Comparison of ENCODE assay signal across 8 mouse cellular contexts in genomic region chr6:88196054-88196732, GRCm38 (mm10). TPM values are rescaled to one million over a fixed set of nuclear protein-coding genes. Genes with fewer than 3 reads are reported as not detected.
DNase-seq lines count a peak whose midpoint lies in the region; ATAC-seq and TF ChIP-seq lines count a peak whose summit lies in the region.

No protein-coding gene starts in this region.

- peak overlapping the region; percentile 39 for H3K9ac ChIP-seq in lung, postnatal 0 days (replicated peaks; ENCODE audit: low read depth)
- H3K9ac ChIP-seq in heart, embryonic 11.5 days (ENCODE audit: low read depth, low read length): peak overlapping the region; percentile 69
- H3K9ac ChIP-seq in liver, embryonic 13.5 days: peak overlapping the region; percentile 36; the same call in 1 of the 2 replicates
- no peak overlapping the region for H3K9ac ChIP-seq in stomach, postnatal 0 days (ENCODE audit: low read length)

- H3K4me2 ChIP-seq in lung, postnatal 0 days (replicated peaks; ENCODE audit: low read depth, low read length): peak overlapping the region; percentile 69
- H3K4me2 ChIP-seq in heart, embryonic 11.5 days: peak overlapping the region; percentile 71
- peak overlapping the region; percentile 73 for H3K4me2 ChIP-seq in liver, embryonic 13.5 days
- peak overlapping the region; percentile 52 for H3K4me2 ChIP-seq in stomach, postnatal 0 days (replicated peaks; ENCODE audit: low read depth)

- H3K4me3 ChIP-seq in lung, postnatal 0 days (ENCODE audit: low read depth, low read length): peak overlapping the region; percentile 52
- H3K4me3 ChIP-seq in heart, embryonic 11.5 days (ENCODE audit: low read depth, low read length): peak overlapping the region; percentile 47
- peak overlapping the region; percentile 58 for H3K4me3 ChIP-seq in liver, embryonic 13.5 days (replicated peaks)
- H3K4me3 ChIP-seq in stomach, postnatal 0 days (ENCODE audit: low read depth, low read length): peak overlapping the region; percentile 35

- DNase-seq in lung, postnatal 0 days (ENCODE audit: low spot score): no peak
- no peak for DNase-seq in lung, postnatal 36 days
- no peak for DNase-seq in liver, embryonic 13.5 days
- DNase-seq in stomach, postnatal 0 days (ENCODE audit: low spot score): no peak
- DNase-seq in left cerebral cortex, adult 9 months (ENCODE audit: low spot score in 2 of 2): no peak
- no peak for DNase-seq in cerebellum, adult 18-20 months
- DNase-seq in thymus, postnatal 14 days: no peak

- no peaks in the 10 kb centered on the region for H3K9me3 ChIP-seq in lung, postnatal 0 days (ENCODE audit: low read length)
- no peaks in the 10 kb centered on the region for H3K9me3 ChIP-seq in heart, embryonic 11.5 days (replicated peaks; ENCODE audit: control insufficient read depth, low read length)
- no peaks in the 10 kb centered on the region for H3K9me3 ChIP-seq in liver, embryonic 13.5 days (replicated peaks)
- H3K9me3 ChIP-seq in stomach, postnatal 0 days (ENCODE audit: control insufficient read depth, low read length): no peaks in the 10 kb centered on the region

- no peak for ATAC-seq in lung, postnatal 0 days
- ATAC-seq in heart, embryonic 11.5 days (replicated peaks; ENCODE audit: insufficient number of reproducible peaks, low FRiP score, low TSS enrichment): no peak
- ATAC-seq in liver, embryonic 13.5 days (ENCODE audit: low read depth): no peak
- ATAC-seq in stomach, postnatal 0 days (ENCODE audit: low FRiP score, low TSS enrichment): no peak

- 0 out of 2 replicates have a peak overlapping the region, but pooled peaks have one; percentile 77 for H3K27ac ChIP-seq in lung, postnatal 0 days (ENCODE audit: low read length)
- H3K27ac ChIP-seq in heart, embryonic 11.5 days (ENCODE audit: low read depth, low read length): no peak overlapping the region
- no peak overlapping the region for H3K27ac ChIP-seq in liver, embryonic 13.5 days
- no peak overlapping the region for H3K27ac ChIP-seq in stomach, postnatal 0 days (replicated peaks)

- no peak for TF ChIP-seq EP300 in lung, postnatal 0 days (IDR thresholded peaks at IDR 0.05)
- TF ChIP-seq EP300 in stomach, postnatal 0 days (optimal IDR thresholded peaks at IDR 0.05): no peak

- WGBS in lung, postnatal 0 days: 14% methylated on average over 33 of the region's 33 CpGs
- 5% methylated on average over 33 of the region's 33 CpGs for WGBS in heart, embryonic 11.5 days (ENCODE audit: insufficient replicate concordance)
- WGBS in liver, embryonic 13.5 days (ENCODE audit: insufficient replicate concordance): 11% methylated on average over 33 of the region's 33 CpGs
- 13% methylated on average over 33 of the region's 33 CpGs for WGBS in stomach, postnatal 0 days

- no peaks in the 10 kb centered on the region for H3K36me3 ChIP-seq in lung, postnatal 0 days (ENCODE audit: insufficient read depth, low read length)
- H3K36me3 ChIP-seq in heart, embryonic 11.5 days (ENCODE audit: control insufficient read depth, insufficient read depth, low read length): no peaks in the 10 kb centered on the region
- no peaks in the 10 kb centered on the region for H3K36me3 ChIP-seq in liver, embryonic 13.5 days
- H3K36me3 ChIP-seq in stomach, postnatal 0 days (ENCODE audit: control insufficient read depth, insufficient read depth, low read length): no peaks in the 10 kb centered on the region

- H3K4me1 ChIP-seq in lung, postnatal 0 days (ENCODE audit: insufficient read depth, low read depth, low read length): peaks cover 23% of the 10 kb centered on the region; the same call in 1 of the 2 replicates
- H3K4me1 ChIP-seq in heart, embryonic 11.5 days (ENCODE audit: control insufficient read depth, insufficient read depth, low read length): peaks cover 20% of the 10 kb centered on the region
- peaks cover 67% of the 10 kb centered on the region for H3K4me1 ChIP-seq in liver, embryonic 13.5 days (replicated peaks)
- H3K4me1 ChIP-seq in stomach, postnatal 0 days (replicated peaks; ENCODE audit: control insufficient read depth, insufficient read depth): peaks cover 4% of the 10 kb centered on the region

- TF ChIP-seq CTCF in lung, postnatal 0 days (IDR thresholded peaks at IDR 0.05): no peak
- no peak for TF ChIP-seq CTCF in stomach, postnatal 0 days (IDR thresholded peaks at IDR 0.05; ENCODE audit: low read depth)

- H3K27me3 ChIP-seq in lung, postnatal 0 days (replicated peaks; ENCODE audit: insufficient read depth, low read length): peaks cover 89% of the 10 kb centered on the region
- H3K27me3 ChIP-seq in heart, embryonic 11.5 days (ENCODE audit: control insufficient read depth, insufficient read depth, low read length): peaks cover 95% of the 10 kb centered on the region
- H3K27me3 ChIP-seq in liver, embryonic 13.5 days: peaks cover 100% of the 10 kb centered on the region
- peaks cover 44% of the 10 kb centered on the region for H3K27me3 ChIP-seq in stomach, postnatal 0 days (ENCODE audit: control insufficient read depth, insufficient read depth, low read length)

RNA-seq across cellular contexts. Expression of gene Gata2, which starts 2.5 kb away (rescaled TPM):
- polyA plus RNA-seq in lung, postnatal 0 days (2015; fragmentation: Nextera tagmentation; extraction: Ambion mirVana): 86.2 and 104 TPM in 2 replicates
- polyA plus RNA-seq in heart, embryonic 11.5 days (2014; fragmentation: Nextera tagmentation; extraction: Ambion mirVana): 14.3 and 14.5 TPM in 2 replicates
- 6.9 and 7.4 TPM in 2 replicates for polyA plus RNA-seq in liver, embryonic 13.5 days (2015; fragmentation: Nextera tagmentation; extraction: Ambion mirVana)
- polyA plus RNA-seq in stomach, postnatal 0 days (2015; fragmentation: Nextera tagmentation; extraction: Ambion mirVana): 3.3 and 3.4 TPM in 2 replicates

RNA-seq across cellular contexts. Expression of gene Dnajb8, which starts 25.9 kb away (rescaled TPM):
- polyA plus RNA-seq in lung, postnatal 0 days (2015; fragmentation: Nextera tagmentation; extraction: Ambion mirVana): not detected in 2 replicates
- polyA plus RNA-seq in heart, embryonic 11.5 days (2014; fragmentation: Nextera tagmentation; extraction: Ambion mirVana): not detected in 2 replicates
- polyA plus RNA-seq in liver, embryonic 13.5 days (2015; fragmentation: Nextera tagmentation; extraction: Ambion mirVana): not detected in 2 replicates
- not detected in 2 replicates for polyA plus RNA-seq in stomach, postnatal 0 days (2015; fragmentation: Nextera tagmentation; extraction: Ambion mirVana)
